Mouse (Mus musculus): Measurements from ENCODE around the gene Cacna1a. TPM values are rescaled to one million over a fixed set of nuclear protein-coding genes. Genes with fewer than 3 reads are reported as not detected.

Gene Cacna1a
- polyA plus RNA-seq, 1 experiment from 2014 or later = 22.3 TPM

DNA sequence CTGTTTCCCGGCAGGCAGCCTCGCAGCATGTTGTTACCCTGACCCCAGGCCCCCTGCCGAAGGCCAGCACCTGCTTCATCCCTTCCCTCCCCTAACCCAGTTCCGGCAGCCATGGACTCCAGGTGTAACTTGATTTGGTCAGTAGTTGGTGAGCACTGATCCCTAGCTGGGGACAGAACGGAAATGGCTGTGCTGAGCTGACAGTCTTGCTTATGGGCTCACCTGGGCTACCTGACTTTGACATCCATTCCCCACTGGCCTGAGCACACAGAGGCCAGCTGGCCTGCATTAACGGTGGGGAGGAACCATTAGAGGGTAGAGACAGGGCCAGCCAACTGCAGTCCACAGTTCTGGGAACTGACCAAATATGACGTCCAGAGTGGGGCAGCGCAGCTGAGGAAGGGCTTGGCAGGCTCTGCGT, 58.3 kb downstream of the Cacna1a start:
- H3K36me3 ChIP-seq = peaks cover 14% of the 10 kb centered on the region; the same call in 1 of the 2 replicates
- H3K27me3 ChIP-seq = no peaks in the 10 kb centered on the region
- ATAC-seq (ENCODE audit: low FRiP score, low read depth) = no peak
- no peaks in the 10 kb centered on the region for H3K9me3 ChIP-seq
- peaks cover 10% of the 10 kb centered on the region for H3K4me1 ChIP-seq (replicated peaks)
- no peak overlapping the region for H3K4me3 ChIP-seq
- no peak overlapping the region for H3K9ac ChIP-seq
- no peak overlapping the region for H3K27ac ChIP-seq (replicated peaks)
- WGBS = 89% methylated on average over 9 of the region's 9 CpGs
- no peak overlapping the region for H3K4me2 ChIP-seq

DNA sequence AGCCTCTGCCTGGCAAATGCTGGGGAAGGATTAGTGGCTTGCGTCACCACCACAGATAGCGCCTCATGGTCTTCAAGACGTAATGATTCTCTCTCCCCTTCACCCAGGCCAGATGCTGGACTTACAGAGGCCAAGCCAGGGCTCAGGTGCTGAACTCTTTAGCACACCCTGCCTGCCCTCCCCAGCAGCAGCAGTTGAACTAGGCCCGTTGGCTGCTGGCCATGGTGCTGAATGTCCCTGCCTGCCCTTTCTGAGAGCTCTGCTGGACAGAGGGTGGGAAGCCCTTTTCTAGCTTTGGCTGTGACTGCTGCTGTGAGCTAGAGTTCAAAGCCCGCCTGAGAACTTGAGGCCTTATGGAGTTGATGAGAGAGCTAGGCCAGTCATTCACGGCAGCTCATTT, 66.3 kb downstream of the Cacna1a start:
- Histone ChIP-seq H3K36me3 (no peaks in the 10 kb centered on the region), H3K4me1 (replicated peaks) (peaks cover 16% of the 10 kb centered on the region), H3K4me2 (no peak overlapping the region), H3K4me3 (no peak overlapping the region), H3K27me3 (no peaks in the 10 kb centered on the region), H3K27ac (replicated peaks) (no peak overlapping the region), H3K9ac (no peak overlapping the region), H3K9me3 (no peaks in the 10 kb centered on the region)
- 42% methylated on average over 6 of the region's 6 CpGs for WGBS
- ATAC-seq (ENCODE audit: low FRiP score, low read depth) = no peak

DNA sequence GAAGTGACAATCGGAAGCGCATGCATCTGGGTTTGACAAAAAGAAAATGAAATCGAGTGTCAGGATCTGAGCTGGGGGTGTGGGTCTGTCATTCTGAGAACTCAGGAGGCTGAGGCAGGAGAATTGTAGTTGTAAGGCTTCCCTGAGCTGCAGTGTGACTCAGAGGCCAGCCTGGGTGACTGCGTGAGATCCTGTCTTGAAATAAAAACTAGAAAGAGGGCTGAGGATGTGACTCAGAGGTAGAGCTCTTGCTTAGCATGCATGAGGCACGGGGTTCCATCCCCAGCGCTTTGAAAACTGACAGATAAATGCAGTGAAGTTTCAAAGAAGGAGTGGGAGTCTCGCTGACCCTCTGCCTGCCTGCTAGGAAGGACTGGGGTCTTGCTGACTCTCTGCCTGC, 70.6 kb downstream of the Cacna1a start:
- no peak for ATAC-seq (ENCODE audit: low FRiP score, low read depth)
- no peak overlapping the region for H3K4me2 ChIP-seq
- H3K27me3 ChIP-seq = no peaks in the 10 kb centered on the region
- 0 out of 2 replicates have a peak, but pooled peaks cover 10% of the 10 kb centered on the region for H3K9me3 ChIP-seq
- peak overlapping the region; percentile 67 for H3K27ac ChIP-seq (replicated peaks)
- peaks cover 17% of the 10 kb centered on the region for H3K4me1 ChIP-seq (replicated peaks)
- no peak overlapping the region for H3K9ac ChIP-seq
- no peak overlapping the region for H3K4me3 ChIP-seq
- 60% methylated on average over 7 of the region's 7 CpGs for WGBS
- peaks cover 27% of the 10 kb centered on the region for H3K36me3 ChIP-seq

- Histone ChIP-seq H3K36me3 (peaks cover 31% of the 10 kb centered on the region), H3K9ac (no peak overlapping the region), H3K27me3 (no peaks in the 10 kb centered on the region), H3K4me2 (no peak overlapping the region), H3K4me1 (replicated peaks) (peaks cover 17% of the 10 kb centered on the region), H3K27ac (replicated peaks) (peak overlapping the region; percentile 67), H3K4me3 (no peak overlapping the region), H3K9me3 (0 out of 2 replicates have a peak, but pooled peaks cover 10% of the 10 kb centered on the region)
- ATAC-seq (ENCODE audit: low FRiP score, low read depth) = peak; percentile 71
- WGBS = 11% methylated on average over 5 of the region's 5 CpGs
Measured at GRCm38 (mm10) chr8:84459276-84459675, 71.0 kb downstream of the Cacna1a start.

DNA sequence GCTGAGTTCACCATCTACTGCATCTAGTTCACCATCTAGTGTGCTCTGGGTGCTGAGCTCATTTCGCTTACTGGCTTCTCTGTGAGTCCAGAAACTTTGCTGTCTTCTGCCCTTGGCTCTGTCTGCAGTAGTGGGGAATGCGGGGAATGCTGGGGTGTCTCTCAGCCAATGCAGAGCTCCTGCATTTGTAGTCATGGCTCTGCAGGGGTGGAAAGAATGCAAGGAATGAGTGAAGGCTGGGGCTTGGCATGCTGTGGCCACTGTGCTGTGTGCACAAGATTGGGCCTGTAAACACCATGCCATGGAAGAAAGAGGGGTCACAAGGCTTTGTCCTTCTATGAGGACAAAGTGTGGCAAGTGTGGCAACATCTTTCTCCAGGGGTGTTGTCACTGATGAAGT, 72.5 kb downstream of the Cacna1a start:
- H3K4me1 ChIP-seq (replicated peaks) = peaks cover 17% of the 10 kb centered on the region
- 0 out of 2 replicates have a peak, but pooled peaks cover 10% of the 10 kb centered on the region for H3K9me3 ChIP-seq
- H3K27me3 ChIP-seq = no peaks in the 10 kb centered on the region
- no peak overlapping the region for H3K4me3 ChIP-seq
- no peak overlapping the region for H3K4me2 ChIP-seq
- ATAC-seq (ENCODE audit: low FRiP score, low read depth) = no peak
- WGBS = 73% methylated on average over 2 of the region's 2 CpGs
- H3K9ac ChIP-seq = no peak overlapping the region
- H3K27ac ChIP-seq (replicated peaks) = no peak overlapping the region
- peaks cover 35% of the 10 kb centered on the region for H3K36me3 ChIP-seq

DNA sequence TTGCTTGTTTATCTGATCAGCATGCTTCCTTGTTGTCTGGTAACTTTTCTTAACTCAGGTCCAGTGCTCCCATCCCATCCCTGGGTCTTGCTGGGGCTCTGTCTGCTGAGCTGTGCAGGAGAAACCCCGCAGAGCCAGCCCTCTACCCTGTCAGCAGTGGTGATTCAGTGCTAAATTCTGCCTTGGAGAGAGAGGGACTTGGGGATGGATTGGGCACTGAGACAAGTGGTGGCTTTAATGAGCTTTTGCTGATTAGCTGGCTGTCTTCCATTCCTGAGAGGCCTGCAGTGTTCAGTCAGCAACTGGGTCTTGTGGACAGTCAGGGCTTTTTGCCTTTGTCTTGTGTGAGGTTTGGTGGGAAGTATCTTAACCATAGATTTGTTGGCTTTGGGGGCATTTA, 78.7 kb downstream of the Cacna1a start:
- peaks cover 12% of the 10 kb centered on the region for H3K4me1 ChIP-seq (replicated peaks)
- 48% methylated on average over 1 of the region's 1 CpGs for WGBS
- H3K9ac ChIP-seq = no peak overlapping the region
- H3K4me2 ChIP-seq = no peak overlapping the region
- H3K36me3 ChIP-seq = peaks cover 27% of the 10 kb centered on the region
- 0 out of 2 replicates have a peak, but pooled peaks cover 3% of the 10 kb centered on the region for H3K9me3 ChIP-seq
- no peaks in the 10 kb centered on the region for H3K27me3 ChIP-seq
- H3K27ac ChIP-seq (replicated peaks) = peak overlapping the region; percentile 52
- no peak overlapping the region for H3K4me3 ChIP-seq
- peak; percentile 45; the same call in 1 of the 2 replicates for ATAC-seq (ENCODE audit: low FRiP score, low read depth)

DNA sequence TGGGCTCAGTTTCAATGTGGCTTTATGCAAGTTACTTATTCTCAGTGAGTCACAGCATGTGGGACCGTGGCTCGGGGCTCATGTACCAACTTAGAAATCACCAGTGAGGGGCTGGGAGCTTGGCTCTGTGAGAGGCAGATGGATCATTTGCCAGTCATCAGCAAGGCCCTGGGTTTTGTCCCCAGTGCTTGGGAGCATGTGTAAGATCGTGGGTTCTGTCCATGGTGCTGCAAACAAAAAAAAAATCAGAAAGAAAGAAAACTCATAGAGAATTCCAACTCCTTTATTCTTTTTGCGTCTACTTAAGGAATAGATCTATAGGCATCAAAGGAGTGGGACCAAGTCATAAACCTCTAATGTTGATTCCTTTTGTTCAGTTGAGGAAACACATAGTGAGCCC, 80.8 kb downstream of the Cacna1a start:
- Histone ChIP-seq H3K4me3 (no peak overlapping the region), H3K27ac (replicated peaks) (no peak overlapping the region), H3K9me3 (no peaks in the 10 kb centered on the region), H3K4me1 (replicated peaks) (peaks cover 12% of the 10 kb centered on the region), H3K36me3 (peaks cover 5% of the 10 kb centered on the region), H3K4me2 (no peak overlapping the region), H3K9ac (no peak overlapping the region), H3K27me3 (no peaks in the 10 kb centered on the region)
- WGBS = 93% methylated on average over 4 of the region's 4 CpGs
- ATAC-seq (ENCODE audit: low FRiP score, low read depth) = no peak

DNA sequence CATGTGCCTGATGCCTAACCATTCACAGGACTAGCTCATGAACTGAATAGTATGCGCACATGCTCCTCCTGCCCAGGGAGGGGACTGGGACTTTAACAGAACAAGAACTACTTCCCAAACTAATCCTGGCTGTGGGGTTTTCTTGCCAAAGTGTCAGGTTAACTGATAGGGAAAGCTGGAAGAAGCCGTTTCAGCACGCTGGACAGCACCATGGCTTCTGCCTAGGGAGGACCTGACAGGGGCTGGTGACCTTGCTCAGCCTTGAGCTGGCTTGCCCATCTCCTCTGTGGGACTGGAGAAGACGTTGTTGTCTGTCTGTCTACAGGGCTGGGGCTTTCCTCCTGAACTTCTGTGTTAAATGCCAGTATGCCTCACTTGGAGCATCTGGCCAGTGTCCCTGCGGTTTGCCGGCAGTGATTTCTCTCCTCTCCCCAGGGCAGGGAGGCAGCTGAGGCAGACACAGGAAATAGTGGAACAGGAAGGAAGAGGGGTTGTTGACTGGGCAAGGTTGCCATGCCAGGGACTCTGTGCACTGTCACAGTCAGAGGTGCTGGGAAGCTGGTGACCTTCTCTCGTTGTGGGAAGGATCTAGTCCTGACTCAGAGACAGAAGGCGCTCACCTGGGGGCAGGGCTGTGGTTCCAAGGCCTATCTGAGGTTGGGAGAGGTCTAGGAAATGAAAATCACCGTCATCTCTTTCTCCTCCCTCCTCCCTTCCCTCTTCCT, 83.2 kb downstream of the Cacna1a start:
- Histone ChIP-seq H3K9me3 (no peaks in the 10 kb centered on the region), H3K4me1 (replicated peaks) (peaks cover 12% of the 10 kb centered on the region), H3K27me3 (no peaks in the 10 kb centered on the region), H3K36me3 (no peaks in the 10 kb centered on the region), H3K27ac (replicated peaks) (no peak overlapping the region), H3K4me2 (no peak overlapping the region), H3K4me3 (no peak overlapping the region), H3K9ac (no peak overlapping the region)
- ATAC-seq (ENCODE audit: low FRiP score, low read depth) = no peak
- WGBS = 47% methylated on average over 9 of the region's 9 CpGs

DNA sequence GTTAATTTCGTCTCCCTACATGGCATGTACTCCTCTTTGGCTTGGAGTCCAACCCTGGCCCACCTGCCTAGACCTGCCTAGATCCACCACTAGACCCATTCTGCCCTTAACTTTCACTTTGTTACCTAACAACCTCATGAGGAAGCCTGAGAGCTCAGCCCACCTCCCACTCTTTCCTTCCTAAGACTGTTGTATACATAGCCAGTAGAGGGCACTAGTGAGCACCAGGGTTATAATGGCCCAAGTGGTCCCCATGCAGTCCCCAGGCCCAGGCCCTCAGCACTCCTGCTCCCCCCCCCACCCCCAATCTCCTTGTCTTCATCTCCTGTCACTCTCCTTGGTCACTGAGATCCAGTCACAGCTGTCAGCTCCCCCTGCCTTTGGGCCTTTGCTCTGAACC, 86.2 kb downstream of the Cacna1a start:
- no peak for ATAC-seq (ENCODE audit: low FRiP score, low read depth)
- H3K9ac ChIP-seq = no peak overlapping the region
- 92% methylated on average over 1 of the region's 1 CpGs for WGBS

DNA sequence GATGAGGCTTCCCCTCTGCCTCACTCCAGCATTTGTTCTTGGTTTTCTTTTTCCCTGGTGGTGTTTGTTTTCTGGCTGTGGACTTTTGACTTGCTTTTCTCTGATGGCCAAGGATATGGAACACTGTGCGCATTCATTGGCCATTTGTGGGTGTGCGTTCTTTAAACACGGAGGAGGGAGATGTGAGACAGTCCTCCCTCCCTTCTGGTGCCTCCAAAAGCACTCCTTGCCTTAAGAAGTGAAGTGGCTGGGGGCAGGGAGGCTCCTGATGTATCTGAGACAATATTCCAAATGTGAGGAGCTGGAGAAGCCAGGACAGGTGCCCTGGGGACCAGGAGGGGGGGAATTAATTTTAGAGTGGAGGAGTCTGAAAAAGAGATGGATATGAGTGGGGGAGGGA, 89.1 kb downstream of the Cacna1a start:
- Histone ChIP-seq H3K4me2 (no peak overlapping the region), H3K27me3 (no peaks in the 10 kb centered on the region), H3K27ac (replicated peaks) (no peak overlapping the region), H3K9me3 (no peaks in the 10 kb centered on the region), H3K4me3 (no peak overlapping the region), H3K36me3 (no peaks in the 10 kb centered on the region), H3K4me1 (replicated peaks) (no peaks in the 10 kb centered on the region), H3K9ac (no peak overlapping the region)
- no peak for ATAC-seq (ENCODE audit: low FRiP score, low read depth)
- 66% methylated on average over 3 of the region's 3 CpGs for WGBS

More for the DNA sequence above, 86.2 kb downstream of the Cacna1a start:
- Histone ChIP-seq H3K4me2 (no peak overlapping the region), H3K9me3 (no peaks in the 10 kb centered on the region), H3K27ac (replicated peaks) (no peak overlapping the region), H3K36me3 (no peaks in the 10 kb centered on the region), H3K4me3 (no peak overlapping the region), H3K4me1 (replicated peaks) (peaks cover 5% of the 10 kb centered on the region; the same call in 1 of the 2 replicates), H3K27me3 (no peaks in the 10 kb centered on the region)

DNA sequence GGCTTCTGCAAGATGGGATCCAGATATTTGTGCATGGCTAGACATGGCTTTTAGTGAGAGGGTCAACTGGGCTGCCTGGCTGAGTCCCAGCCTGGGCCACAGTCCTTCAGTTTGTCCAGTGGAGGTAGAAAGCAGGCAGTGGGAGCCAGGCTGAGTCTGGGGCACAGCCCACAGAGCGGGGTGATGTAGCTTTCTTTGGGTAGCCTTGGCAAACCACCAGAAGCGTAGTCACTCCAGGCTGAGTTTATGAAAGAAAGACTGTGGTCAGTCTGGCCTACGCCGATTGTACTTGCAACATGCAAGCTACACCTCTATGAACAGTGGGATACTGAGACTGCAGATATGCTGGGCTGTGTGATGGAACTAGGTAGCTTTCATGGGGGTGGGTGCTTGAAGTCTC, 94.8 kb downstream of the Cacna1a start:
- WGBS = 93% methylated on average over 4 of the region's 4 CpGs
- no peak overlapping the region for H3K27ac ChIP-seq (replicated peaks)
- H3K4me2 ChIP-seq = no peak overlapping the region
- ATAC-seq (ENCODE audit: low FRiP score, low read depth) = no peak
- H3K9ac ChIP-seq = no peak overlapping the region
- no peaks in the 10 kb centered on the region for H3K27me3 ChIP-seq
- H3K9me3 ChIP-seq = no peaks in the 10 kb centered on the region
- no peak overlapping the region for H3K4me3 ChIP-seq
- H3K4me1 ChIP-seq (replicated peaks) = peaks cover 9% of the 10 kb centered on the region
- no peaks in the 10 kb centered on the region for H3K36me3 ChIP-seq

DNA sequence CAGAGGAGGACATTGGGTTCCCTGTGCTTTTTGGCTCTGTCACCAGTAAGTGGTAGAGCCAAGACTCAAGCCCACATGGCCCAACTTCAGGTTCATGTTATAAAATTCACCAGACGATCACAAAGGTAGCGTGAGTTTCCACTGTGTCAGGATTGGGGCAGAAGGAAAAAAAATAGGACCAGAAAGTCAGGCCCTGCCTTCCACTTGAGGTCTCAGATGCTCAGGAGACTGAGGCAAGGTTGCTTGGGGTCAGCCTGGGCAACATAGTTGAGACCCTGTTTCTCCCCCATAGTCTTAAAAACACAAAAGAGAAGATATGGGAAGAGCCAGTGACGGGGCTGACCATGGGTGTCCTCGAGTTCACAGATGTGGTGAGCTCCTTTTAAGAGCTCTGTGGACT, 97.1 kb downstream of the Cacna1a start:
- H3K4me3 ChIP-seq = no peak overlapping the region
- H3K27me3 ChIP-seq = no peaks in the 10 kb centered on the region
- 91% methylated on average over 4 of the region's 4 CpGs for WGBS
- H3K4me1 ChIP-seq (replicated peaks) = peaks cover 9% of the 10 kb centered on the region
- no peaks in the 10 kb centered on the region for H3K36me3 ChIP-seq
- no peak for ATAC-seq (ENCODE audit: low FRiP score, low read depth)
- H3K4me2 ChIP-seq = no peak overlapping the region
- no peak overlapping the region for H3K9ac ChIP-seq
- no peak overlapping the region for H3K27ac ChIP-seq (replicated peaks)
- no peaks in the 10 kb centered on the region for H3K9me3 ChIP-seq

- H3K36me3 ChIP-seq = no peaks in the 10 kb centered on the region
- ATAC-seq (ENCODE audit: low FRiP score, low read depth) = peak; percentile 54
- H3K4me1 ChIP-seq (replicated peaks) = peaks cover 9% of the 10 kb centered on the region
- 46% methylated on average over 7 of the region's 7 CpGs for WGBS
- H3K9me3 ChIP-seq = no peaks in the 10 kb centered on the region
- H3K4me3 ChIP-seq = no peak overlapping the region
- H3K9ac ChIP-seq = no peak overlapping the region
- no peak overlapping the region for H3K4me2 ChIP-seq
- no peak overlapping the region for H3K27ac ChIP-seq (replicated peaks)
- H3K27me3 ChIP-seq = no peaks in the 10 kb centered on the region
Measured at GRCm38 (mm10) chr8:84485864-84486263, 97.6 kb downstream of the Cacna1a start.
